Mouse (Mus musculus) erythroblast, embryonic 14.5 days (primary cell): ENCODE data around the gene Nudt3.

ENCODE experiments used
- GATA1 ChIP-seq: IDR thresholded peaks from 2 replicates; pipeline ENCODE4 v1.6.1; 2012; ENCODE audit warnings: low read length, inconsistent platforms, mixed read lengths
- TAL1 ChIP-seq: IDR thresholded peaks from 3 replicates; pipeline ENCODE4 v1.6.1; 2012; ENCODE audit warnings: low read length, inconsistent platforms, mixed read lengths

GRCm38 (mm10) chr17:27551393-27551940 lies 71.8 kb downstream of the Nudt3 start:
- no peak for TF ChIP-seq TAL1
- no peak for TF ChIP-seq GATA1
